In the genomic region with DNA sequence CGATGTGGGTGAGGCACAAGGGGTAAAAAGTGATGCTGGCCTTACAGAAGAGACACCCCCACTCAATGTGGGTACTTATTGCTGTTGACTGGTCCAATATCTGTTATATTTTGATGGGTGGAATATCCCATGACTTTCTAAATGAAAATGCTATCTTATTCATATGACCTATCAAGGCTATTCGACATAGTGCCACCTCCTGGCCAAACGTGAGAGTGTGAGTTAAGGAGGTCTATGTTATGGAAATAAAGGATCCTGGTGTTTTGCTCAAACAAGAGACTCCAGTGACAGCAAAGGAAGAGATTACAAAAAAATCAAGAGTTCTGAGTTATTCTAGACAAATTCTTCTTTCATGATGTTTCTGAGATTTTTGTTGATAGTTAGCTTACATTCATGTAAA, we compare ENCODE assay signal across 9 mouse cellular contexts.
A peak's percentile ranks its signal among the peaks of the same experiment; 100 is the strongest.
DNase-seq lines count a peak whose midpoint lies in the region; ATAC-seq and TF ChIP-seq lines count a peak whose summit lies in the region.
"Had no signal": no experiment of that assay in that cellular context is flagged by ENCODE, and none has a peak within 500 bp of the region (broad histone marks: within the 10 kb centered on the region; RNA-seq: fewer than 3 reads in every experiment).

No protein-coding gene starts in this region.

- no peaks in the 10 kb centered on the region for H3K4me1 ChIP-seq in heart, postnatal 0 days (ENCODE audit: control insufficient read depth, insufficient read depth)
- H3K4me1 ChIP-seq: megakaryocyte, embryonic 14.5 days had no signal

- H3K36me3 ChIP-seq in heart, postnatal 0 days (replicated peaks; ENCODE audit: control insufficient read depth, insufficient read depth, low read length), result no peaks in the 10 kb centered on the region

- peak; percentile 56 for TF ChIP-seq CTCF in heart, postnatal 0 days (IDR thresholded peaks at IDR 0.05; ENCODE audit: low read depth)

- H3K9ac ChIP-seq in heart, postnatal 0 days (replicated peaks; ENCODE audit: low read depth, low read length), result no peak overlapping the region

- 41% methylated on average over 3 of the region's 3 CpGs for WGBS in heart, postnatal 0 days
- WGBS in large intestine, adult 2 months, result 41% methylated on average over 3 of the region's 3 CpGs

- H3K27me3 ChIP-seq in heart, postnatal 0 days (ENCODE audit: control insufficient read depth, insufficient read depth, low read length), result no peaks in the 10 kb centered on the region
- H3K27me3 ChIP-seq: megakaryocyte, embryonic 14.5 days had no signal

- DNase-seq in heart, postnatal 0 days (ENCODE audit: low spot score), result peak; percentile 24
- DNase-seq in heart, adult 9 months (ENCODE audit: low spot score in 2 of 2), result no peak
- DNase-seq in urinary bladder, postnatal 25 days (ENCODE audit: low spot score), result peak; percentile 35
- DNase-seq in urinary bladder, postnatal 4 days (ENCODE audit: low spot score in 2 of 2), result no peak
- DNase-seq in cerebellum, postnatal 14 days, result peak; percentile 55 to 74
- peak; percentile 2 for DNase-seq in large intestine, adult 2 months (ENCODE audit: low read depth, low spot score)
- DNase-seq in right cerebral cortex, postnatal 4 days, result peak; percentile 19
- no peak for DNase-seq in gastrocnemius, adult 18-20 months (ENCODE audit: low spot score)

- H3K4me3 ChIP-seq in heart, postnatal 0 days (ENCODE audit: low read depth, low read length), result no peak overlapping the region
- H3K4me3 ChIP-seq: megakaryocyte, embryonic 14.5 days had no signal

- no peak overlapping the region for H3K27ac ChIP-seq in heart, postnatal 0 days (ENCODE audit: low read depth)

- H3K4me2 ChIP-seq in heart, postnatal 0 days (ENCODE audit: low read depth, low read length), result no peak overlapping the region

- TF ChIP-seq EP300 in heart, postnatal 0 days (IDR thresholded peaks at IDR 0.05; ENCODE audit: low read depth), result no peak

- no peak for ATAC-seq in heart, postnatal 0 days (ENCODE audit: insufficient read depth, low read depth)

- H3K9me3 ChIP-seq in heart, postnatal 0 days (replicated peaks; ENCODE audit: control insufficient read depth, low read length), result no peaks in the 10 kb centered on the region; the same call in 1 of the 2 replicates

Comparison
In these comparisons a context has a peak if more than half of its experiments do, and no peak if none do; other contexts are left out.
1. DNase-seq: peak in heart, postnatal 0 days (single experiment), urinary bladder, postnatal 25 days (single experiment), cerebellum, postnatal 14 days (2 of 2), large intestine, adult 2 months (single experiment) and right cerebral cortex, postnatal 4 days (single experiment); none in heart, adult 9 months (0 of 2), urinary bladder, postnatal 4 days (0 of 2) and gastrocnemius, adult 18-20 months (single experiment).